Mouse (Mus musculus): ENCODE data around the gene Mreg.

DNA sequence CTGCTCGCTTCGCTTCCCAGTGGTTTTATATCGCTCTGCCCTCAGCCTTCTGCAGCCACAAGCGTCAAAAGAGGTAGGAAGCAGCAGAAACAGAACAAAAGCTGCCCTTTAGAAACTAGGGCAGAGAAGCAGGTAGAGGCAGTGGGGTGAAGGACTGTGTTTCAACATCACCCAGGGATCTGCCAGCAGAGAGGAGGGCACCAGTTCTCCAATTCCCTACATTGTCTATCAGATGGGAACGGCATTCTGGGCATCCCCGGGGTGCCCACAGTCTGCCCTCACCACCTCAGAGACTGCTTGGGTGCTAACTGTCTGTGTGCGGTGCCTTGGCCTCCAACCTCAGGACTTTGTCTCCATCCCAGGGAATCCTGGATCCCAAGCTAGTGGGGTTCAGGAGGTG, 32.2 kb downstream of the Mreg start:
- no peak for TF ChIP-seq CTCF (IDR thresholded peaks at IDR 0.05; ENCODE audit: low read depth, low read length)
- no peak for TF ChIP-seq POLR2A (IDR thresholded peaks at IDR 0.05; ENCODE audit: extremely low read depth, insufficient read depth, low read length)

Measured in liver, adult 2 months (tissue).